Mouse (Mus musculus) monocyte, adult 5-6 weeks (primary cell): ENCODE results near the gene Hspa4. TPM values are rescaled to one million over a fixed set of nuclear protein-coding genes. Genes with fewer than 3 reads are reported as not detected.
"Not testable (repeated sequence)": the region's sequence is repeated elsewhere in the genome, so short reads cannot be mapped to it uniquely, and the experiment has no call there.

Experiments
- ATAC-seq: fragments of 153-309, 156-312 bp; replicated peaks from 2 replicates; pipeline ENCODE4 v1.8.0; 2017; ENCODE audit warnings: mild to moderate bottlenecking; ENCODE audit not compliant: low TSS enrichment, insufficient number of reproducible peaks, severe bottlenecking, poor library complexity, low FRiP score
- total RNA-seq: library from RNA; stranded (forward); fragments of 200-1000, 200-491, 200-594 nt; gene quantifications from 3 replicates; pipeline ENCODE4 v1.2.3, GENCODE M21; 2017

Hspa4 gene
- total RNA-seq, 1 experiment from 2014 or later, result 386 TPM

GRCm38 (mm10) chr11:53311385-53311784 is 11.1 kb upstream of the Hspa4 start:
- no peak for ATAC-seq

- no peak for ATAC-seq
Measured at GRCm38 (mm10) chr11:53308884-53309310, 8.6 kb upstream of the Hspa4 start.

- no peak for ATAC-seq
Measured at GRCm38 (mm10) chr11:53308251-53308864, 8.1 kb upstream of the Hspa4 start.

- no peak for ATAC-seq
Measured at GRCm38 (mm10) chr11:53307558-53308065, 7.4 kb upstream of the Hspa4 start.

GRCm38 (mm10) chr11:53306965-53307364 is 6.7 kb upstream of the Hspa4 start:
- no peak for ATAC-seq

GRCm38 (mm10) chr11:53304044-53304840 is 4.0 kb upstream of the Hspa4 start:
- ATAC-seq, result no peak

GRCm38 (mm10) chr11:53301167-53301515 is 884 bp upstream of the Hspa4 start:
- no peak for ATAC-seq

- peak; percentile 54 for ATAC-seq
Measured at GRCm38 (mm10) chr11:53299551-53300329, 517 bp downstream of the Hspa4 start.

GRCm38 (mm10) chr11:53297947-53298860 is 2.1 kb downstream of the Hspa4 start:
- no peak for ATAC-seq

GRCm38 (mm10) chr11:53296880-53297279 is 3.4 kb downstream of the Hspa4 start:
- ATAC-seq, result no peak

- ATAC-seq, result no peak
Measured at GRCm38 (mm10) chr11:53294441-53294840, 5.8 kb downstream of the Hspa4 start.

- no peak for ATAC-seq
Measured at GRCm38 (mm10) chr11:53290871-53291270, 9.4 kb downstream of the Hspa4 start.

- not testable (repeated sequence) for ATAC-seq
Measured at GRCm38 (mm10) chr11:53290187-53290586, 10.1 kb downstream of the Hspa4 start.

- ATAC-seq, result no peak
Measured at GRCm38 (mm10) chr11:53285885-53286284, 14.4 kb downstream of the Hspa4 start.

GRCm38 (mm10) chr11:53278411-53278810 is 21.8 kb downstream of the Hspa4 start:
- ATAC-seq, result no peak

- no peak for ATAC-seq
Measured at GRCm38 (mm10) chr11:53275358-53275757, 24.9 kb downstream of the Hspa4 start.

- no peak for ATAC-seq
Measured at GRCm38 (mm10) chr11:53273313-53273712, 26.9 kb downstream of the Hspa4 start.

- no peak for ATAC-seq
Measured at GRCm38 (mm10) chr11:53269596-53269995, 30.7 kb downstream of the Hspa4 start.
